Mouse (Mus musculus): ENCODE data around the gene Ano9.

DNA sequence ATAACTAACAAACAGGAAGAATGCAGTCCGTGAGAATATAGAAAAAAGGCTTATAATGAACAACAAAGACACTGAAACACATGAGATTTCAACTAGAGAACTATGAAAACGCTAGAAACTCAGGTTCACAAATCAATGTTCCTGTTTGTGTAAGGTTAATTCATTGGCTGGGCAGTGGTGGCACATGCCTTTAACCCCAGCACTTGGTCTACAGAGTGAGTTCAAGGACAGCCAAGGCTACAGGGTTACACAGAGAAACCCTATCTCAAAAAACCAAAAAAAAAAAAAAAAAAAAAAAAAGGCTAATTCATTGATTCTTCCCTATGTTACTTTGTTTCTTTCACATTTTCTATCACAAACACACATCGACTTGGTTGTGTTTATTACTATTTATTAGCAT lies 3.0 kb upstream of the Ano9 start:
- TF ChIP-seq CTCF (IDR thresholded peaks at IDR 0.05; ENCODE audit: low read depth) (no peak), EP300 (optimal IDR thresholded peaks at IDR 0.05) (no peak)
